Mouse (Mus musculus) embryonic facial prominence, embryonic 15.5 days (tissue): ENCODE results near the gene Prr23a1. TPM values are rescaled to one million over a fixed set of nuclear protein-coding genes. Genes with fewer than 3 reads are reported as not detected.

Experiments
- ATAC-seq: fragments of 200-750 bp; cut with Nextera tagmentation; 2 replicates; pipeline ENCODE4 v1.8.0; 2017; ENCODE audit warnings: low read depth, moderate TSS enrichment; ENCODE audit not compliant: insufficient number of reproducible peaks, low FRiP score, low TSS enrichment
- H3K27ac ChIP-seq: fragments of 300-500 bp; sonication (generic); replicated peaks from 2 replicates; pipeline ENCODE4 v1.5.1; 2015; ENCODE audit warnings: mild to moderate bottlenecking, inconsistent platforms
- H3K27me3 ChIP-seq: fragments of 300-500 bp; sonication (generic); 2 replicates; pipeline ENCODE4 v1.6.1; 2015; ENCODE audit warnings: inconsistent platforms
- H3K36me3 ChIP-seq: fragments of 300-500 bp; sonication (generic); 2 replicates; pipeline ENCODE4 v1.6.1; 2015; ENCODE audit warnings: mild to moderate bottlenecking, inconsistent platforms
- H3K4me1 ChIP-seq: fragments of 300-500 bp; sonication (generic); 2 replicates; pipeline ENCODE4 v1.6.1; 2015; ENCODE audit warnings: inconsistent platforms
- H3K4me2 ChIP-seq: fragments of 300-500 bp; sonication (generic); replicated peaks from 2 replicates; pipeline ENCODE4 v1.6.1; 2015; ENCODE audit warnings: mild to moderate bottlenecking, inconsistent platforms
- H3K4me3 ChIP-seq: fragments of 300-500 bp; sonication (generic); replicated peaks from 2 replicates; pipeline ENCODE4 v1.5.1; 2015; ENCODE audit warnings: mild to moderate bottlenecking, inconsistent platforms
- H3K9ac ChIP-seq: fragments of 300-500 bp; sonication (generic); 2 replicates; pipeline ENCODE4 v1.6.1; 2015; ENCODE audit warnings: inconsistent platforms
- H3K9me3 ChIP-seq: fragments of 300-500 bp; sonication (generic); replicated peaks from 2 replicates; pipeline ENCODE4 v1.6.1; 2016; ENCODE audit warnings: inconsistent platforms
- WGBS: fragments of 180-500 bp; shearing (Covaris S2); methylation state at CpG from one replicate; pipeline ENCODE4 v1.1.7; 2015; 5-methylcytosine and 5-hydroxymethylcytosine counted together
- polyA plus RNA-seq: library from polyadenylated mRNA; unstranded; fragments of >200 nt; fragmentation: Nextera tagmentation; extraction: Ambion mirVana; gene quantifications from 2 replicates; pipeline ENCODE4 v1.2.1, GENCODE M21; 2015

Prr23a1 gene
- polyA plus RNA-seq, 1 experiment from 2014 or later, result not detected

GRCm38 (mm10) chr9:98821067-98821466 lies 21.2 kb upstream of the Prr23a1 start:
- Histone ChIP-seq H3K36me3 (no peaks in the 10 kb centered on the region), H3K9me3 (no peaks in the 10 kb centered on the region), H3K4me2 (no peak overlapping the region), H3K27me3 (no peaks in the 10 kb centered on the region), H3K27ac (no peak overlapping the region), H3K9ac (no peak overlapping the region), H3K4me1 (no peaks in the 10 kb centered on the region), H3K4me3 (no peak overlapping the region)
- no peak for ATAC-seq

- H3K4me2 ChIP-seq, result no peak overlapping the region
- 83% methylated on average over 7 of the region's 7 CpGs for WGBS
- no peak overlapping the region for H3K27ac ChIP-seq
- H3K4me1 ChIP-seq, result no peaks in the 10 kb centered on the region
- no peaks in the 10 kb centered on the region for H3K27me3 ChIP-seq
- no peak for ATAC-seq
- H3K36me3 ChIP-seq, result no peaks in the 10 kb centered on the region
- H3K4me3 ChIP-seq, result no peak overlapping the region
- no peak overlapping the region for H3K9ac ChIP-seq
- no peaks in the 10 kb centered on the region for H3K9me3 ChIP-seq
Observed at GRCm38 (mm10) chr9:98823805-98824204, 18.5 kb upstream of the Prr23a1 start.

GRCm38 (mm10) chr9:98829508-98829907 lies 12.8 kb upstream of the Prr23a1 start:
- Histone ChIP-seq H3K4me2 (no peak overlapping the region), H3K4me3 (no peak overlapping the region), H3K36me3 (no peaks in the 10 kb centered on the region), H3K27ac (no peak overlapping the region), H3K27me3 (no peaks in the 10 kb centered on the region), H3K9me3 (no peaks in the 10 kb centered on the region), H3K4me1 (no peaks in the 10 kb centered on the region), H3K9ac (no peak overlapping the region)
- 16% methylated on average over 5 of the region's 5 CpGs for WGBS
- ATAC-seq, result no peak

- Histone ChIP-seq H3K36me3 (no peaks in the 10 kb centered on the region), H3K9ac (no peak overlapping the region), H3K4me3 (no peak overlapping the region), H3K4me2 (no peak overlapping the region), H3K9me3 (no peaks in the 10 kb centered on the region), H3K27ac (no peak overlapping the region), H3K27me3 (no peaks in the 10 kb centered on the region), H3K4me1 (no peaks in the 10 kb centered on the region)
- WGBS, result 81% methylated on average over 7 of the region's 7 CpGs
- no peak for ATAC-seq
Observed at GRCm38 (mm10) chr9:98837537-98838074, 4.7 kb upstream of the Prr23a1 start.

- ATAC-seq, result no peak
- Histone ChIP-seq H3K4me3 (no peak within 1 kb of the TSS), H3K4me2 (no peak within 1 kb of the TSS), H3K36me3 (no peaks in the 10 kb centered on the region), H3K4me1 (no peaks in the 10 kb centered on the region), H3K9ac (no peak within 1 kb of the TSS), H3K9me3 (no peaks in the 10 kb centered on the region), H3K27me3 (no peaks in the 10 kb centered on the region), H3K27ac (no peak within 1 kb of the TSS)
- WGBS, result 77% methylated on average over 18 of the region's 18 CpGs
Observed at GRCm38 (mm10) chr9:98856210-98856609, 13.9 kb downstream of the Prr23a1 start, which contains the start of gene Prr23a2. TSS of gene Prr23a2 (plus strand) at chr9:98856494.

GRCm38 (mm10) chr9:98863463-98863862 lies 21.2 kb downstream of the Prr23a1 start:
- no peak for ATAC-seq
- Histone ChIP-seq H3K27me3 (0 out of 2 replicates have a peak, but pooled peaks cover 4% of the 10 kb centered on the region), H3K9me3 (no peaks in the 10 kb centered on the region), H3K4me1 (no peaks in the 10 kb centered on the region), H3K36me3 (no peaks in the 10 kb centered on the region), H3K4me2 (no peak overlapping the region), H3K9ac (no peak overlapping the region), H3K27ac (no peak overlapping the region), H3K4me3 (no peak overlapping the region)
- WGBS, result 70% methylated on average over 3 of the region's 3 CpGs

GRCm38 (mm10) chr9:98864571-98864970 lies 22.3 kb downstream of the Prr23a1 start, which contains the start of gene Prr23a3:
TSS of gene Prr23a3 (plus strand) at chr9:98864767.
- Histone ChIP-seq H3K27ac (no peak within 1 kb of the TSS), H3K4me2 (no peak within 1 kb of the TSS), H3K4me3 (no peak within 1 kb of the TSS), H3K36me3 (no peaks in the 10 kb centered on the region), H3K27me3 (0 out of 2 replicates have a peak, but pooled peaks cover 4% of the 10 kb centered on the region), H3K9ac (no peak within 1 kb of the TSS), H3K9me3 (no peaks in the 10 kb centered on the region), H3K4me1 (no peaks in the 10 kb centered on the region)
- 57% methylated on average over 22 of the region's 22 CpGs for WGBS
- ATAC-seq, result no peak

Other genes starting within 250 kb of the Prr23a1 start
- 47.5 and 49.3 TPM in 2 replicates for gene Mrps22, start 240.8 kb upstream of the Prr23a1 start, polyA plus RNA-seq
- gene Prr23a2, start 14.0 kb downstream of the Prr23a1 start, polyA plus RNA-seq, result not detected in 2 replicates
- 0.12 TPM in 1 of 2 replicates, not detected in the other for gene Prr23a3, start 22.3 kb downstream of the Prr23a1 start, polyA plus RNA-seq
- not detected in 2 replicates for gene 7420426K07Rik, start 60.6 kb downstream of the Prr23a1 start, polyA plus RNA-seq
- gene Foxl2, start 112.8 kb downstream of the Prr23a1 start, polyA plus RNA-seq, result 1.2 and 2.0 TPM in 2 replicates
- 39.7 and 47.6 TPM in 2 replicates for gene Faim, start 143.9 kb downstream of the Prr23a1 start, polyA plus RNA-seq
- not detected in 2 replicates for gene Gm1123, start 193.2 kb downstream of the Prr23a1 start, polyA plus RNA-seq